Mouse (Mus musculus) cerebellum, postnatal 25 days (tissue): ENCODE results near the gene Srrm1.
A peak's percentile ranks its signal among the peaks of the same experiment; 100 is the strongest.
"Not testable (repeated sequence)": the region's sequence is repeated elsewhere in the genome, so short reads cannot be mapped to it uniquely, and the experiment has no call there.

Source experiments
- DNase-seq, 2 experiments: peaks; one replicate each; pipeline ENCODE4 v3.0.0; 2021; ENCODE audit warnings: mixed read lengths in 2 of 2

The Srrm1 gene

GRCm38 (mm10) chr4:135353066-135353793 is at the start of gene Srrm1:
Gene Srrm1, minus strand, starts transcription at chr4:135353321.
- peak; percentile 99 to 100 for DNase-seq

GRCm38 (mm10) chr4:135401881-135402280 is 48.8 kb upstream of the Srrm1 start:
- no peak for DNase-seq

- DNase-seq = no peak
These were observed 44.9 kb upstream of the Srrm1 start, which contains the start of gene Ncmap for GRCm38 (mm10) chr4:135397991-135398390. Gene Ncmap, minus strand, starts transcription at chr4:135398227.

GRCm38 (mm10) chr4:135397551-135397950 is 44.4 kb upstream of the Srrm1 start:
- no peak for DNase-seq

GRCm38 (mm10) chr4:135396303-135396702 is 43.2 kb upstream of the Srrm1 start:
- no peak for DNase-seq

GRCm38 (mm10) chr4:135395375-135395774 is 42.3 kb upstream of the Srrm1 start:
- DNase-seq = no peak

GRCm38 (mm10) chr4:135394666-135395065 is 41.5 kb upstream of the Srrm1 start:
- DNase-seq = no peak

GRCm38 (mm10) chr4:135393381-135393780 is 40.3 kb upstream of the Srrm1 start:
- DNase-seq = no peak

- no peak for DNase-seq
These were observed 39.7 kb upstream of the Srrm1 start for GRCm38 (mm10) chr4:135392801-135393200.

GRCm38 (mm10) chr4:135391014-135391413 is 37.9 kb upstream of the Srrm1 start:
- no peak for DNase-seq

GRCm38 (mm10) chr4:135385614-135386013 is 32.5 kb upstream of the Srrm1 start:
- no peak for DNase-seq

GRCm38 (mm10) chr4:135382316-135382715 is 29.2 kb upstream of the Srrm1 start:
- DNase-seq = peak; percentile 81 to 89

GRCm38 (mm10) chr4:135381355-135381754 is 28.2 kb upstream of the Srrm1 start:
- no peak for DNase-seq

GRCm38 (mm10) chr4:135377241-135377640 is 24.1 kb upstream of the Srrm1 start:
- no peak for DNase-seq

- no peak for DNase-seq
These were observed 22.3 kb upstream of the Srrm1 start for GRCm38 (mm10) chr4:135375444-135375843.

GRCm38 (mm10) chr4:135373299-135373698 is 20.2 kb upstream of the Srrm1 start:
- DNase-seq = no peak

- no peak for DNase-seq
These were observed 17.3 kb upstream of the Srrm1 start for GRCm38 (mm10) chr4:135370372-135370771.

- DNase-seq = no peak
These were observed 9.7 kb upstream of the Srrm1 start for GRCm38 (mm10) chr4:135362828-135363227.

GRCm38 (mm10) chr4:135361722-135362121 is 8.6 kb upstream of the Srrm1 start:
- no peak for DNase-seq

GRCm38 (mm10) chr4:135358736-135359135 is 5.6 kb upstream of the Srrm1 start:
- DNase-seq = peak; percentile 15 to 50

GRCm38 (mm10) chr4:135357221-135357920 is 4.2 kb upstream of the Srrm1 start:
- no peak for DNase-seq

- no peak for DNase-seq
These were observed 2.9 kb upstream of the Srrm1 start for GRCm38 (mm10) chr4:135355886-135356550.

GRCm38 (mm10) chr4:135354751-135355150 is 1.6 kb upstream of the Srrm1 start:
- DNase-seq = not testable (repeated sequence)
